Mouse (Mus musculus): Measurements from ENCODE around the gene Nek7. TPM values are rescaled to one million over a fixed set of nuclear protein-coding genes. Genes with fewer than 3 reads are reported as not detected.

The Nek7 gene
- total and polyA plus RNA-seq, 3 experiments, result 29.1 to 75.1 (median 63.7) TPM

GRCm38 (mm10) chr1:138449476-138449851 is 170.5 kb downstream of the Nek7 start:
- no peak overlapping the region for H3K4me3 ChIP-seq (replicated peaks in 1 of 3; ENCODE audit: low read depth in 2 of 3, low read length in 2 of 3, poor library complexity in 1 of 3)
- no peaks in the 10 kb centered on the region for H3K27me3 ChIP-seq (replicated peaks)
- no peak overlapping the region for H3K4me2 ChIP-seq (ENCODE audit: insufficient read depth, low read depth, poor library complexity, severe bottlenecking)
- dilution Hi-C loops (cut with MboI; ENCODE audit: extremely low pct_ligation_motif_present, extremely low pct_unique_long_range_greater_than_20kb, low sequenced_read_pairs) (no loop called here), in situ Hi-C loops (cut with MboI; ENCODE audit: low pct_ligation_motif_present, low pct_unique_long_range_greater_than_20kb, low sequenced_read_pairs) (no loop called here)
- no peaks in the 10 kb centered on the region for H3K4me1 ChIP-seq (ENCODE audit: control insufficient read depth in 1 of 2, insufficient read depth in 2 of 2)
- TF ChIP-seq MAX (IDR thresholded peaks at IDR 0.05; ENCODE audit: low read length) (no peak), ZNF384 (IDR thresholded peaks at IDR 0.05; ENCODE audit: low read depth, low read length) (no peak), MAZ (IDR thresholded peaks at IDR 0.05; ENCODE audit: low read depth, low read length) (no peak), NELFE (IDR thresholded peaks at IDR 0.05; ENCODE audit: low read depth, low read length) (no peak), CTCF (conservative IDR thresholded peaks at IDR 0.05 in 1 of 2, IDR thresholded peaks at IDR 0.05 in 1 of 2; ENCODE audit: low read depth in 2 of 2, low read length in 2 of 2) (no peak), MAFK (IDR thresholded peaks at IDR 0.05; ENCODE audit: insufficient replicate concordance, low read length) (no peak), PAX5 (IDR thresholded peaks at IDR 0.05; ENCODE audit: low read length) (no peak), RAD21 (IDR thresholded peaks at IDR 0.05; ENCODE audit: low read depth, low read length) (no peak), GABPA (IDR thresholded peaks at IDR 0.05; ENCODE audit: insufficient replicate concordance, low read depth, low read length) (no peak), BHLHE40 (IDR thresholded peaks at IDR 0.05; ENCODE audit: low read depth, low read length) (no peak), CHD1 (IDR thresholded peaks at IDR 0.05; ENCODE audit: low read depth, low read length) (no peak), SIN3A (IDR thresholded peaks at IDR 0.05; ENCODE audit: low read length) (no peak), MYC (IDR thresholded peaks at IDR 0.05; ENCODE audit: low read depth, low read length) (no peak), MEF2A (IDR thresholded peaks at IDR 0.05; ENCODE audit: borderline replicate concordance, low read depth, low read length) (no peak), E2F4 (IDR thresholded peaks at IDR 0.05; ENCODE audit: insufficient replicate concordance, low read depth, low read length) (no peak), IRF4 (IDR thresholded peaks at IDR 0.05; ENCODE audit: low read depth, low read length) (no peak), MXI1 (IDR thresholded peaks at IDR 0.05; ENCODE audit: low read depth, low read length) (no peak), RCOR1 (conservative IDR thresholded peaks at IDR 0.05; ENCODE audit: low read depth, low read length) (no peak)
- DNase-seq (ENCODE audit: extremely low read depth), result no peak
- no peak overlapping the region for H3K27ac ChIP-seq (ENCODE audit: insufficient read depth, low read depth)
- no peaks in the 10 kb centered on the region for H3K79me2 ChIP-seq (replicated peaks; ENCODE audit: control insufficient read depth, extremely low read depth, insufficient read depth, poor library complexity, severe bottlenecking)
- H3K9ac ChIP-seq (ENCODE audit: insufficient read depth, low read depth), result no peak overlapping the region
- H3K9me3 ChIP-seq (replicated peaks; ENCODE audit: low read length), result no peaks in the 10 kb centered on the region
- H3K36me3 ChIP-seq (replicated peaks in 1 of 2; ENCODE audit: control insufficient read depth in 1 of 2, insufficient read depth in 1 of 2, low read length in 1 of 2), result no peaks in the 10 kb centered on the region

- TF ChIP-seq MAZ (IDR thresholded peaks at IDR 0.05; ENCODE audit: low read depth, low read length), result no peak
- TF ChIP-seq MYC (IDR thresholded peaks at IDR 0.05; ENCODE audit: low read depth, low read length), result no peak
- no peak for TF ChIP-seq HCFC1 (IDR thresholded peaks at IDR 0.05; ENCODE audit: low read depth, low read length)
- no peak for TF ChIP-seq JUN (IDR thresholded peaks at IDR 0.05; ENCODE audit: insufficient read depth, low read depth, low read length)
- TF ChIP-seq CHD2 (IDR thresholded peaks at IDR 0.05; ENCODE audit: low read length), result no peak
- no peak for TF ChIP-seq MXI1 (IDR thresholded peaks at IDR 0.05; ENCODE audit: low read depth, low read length)
- no peak for TF ChIP-seq USF1 (IDR thresholded peaks at IDR 0.05; ENCODE audit: low read depth, low read length)
- TF ChIP-seq PAX5 (IDR thresholded peaks at IDR 0.05; ENCODE audit: low read length), result no peak
- no peak for TF ChIP-seq ZMIZ1 (IDR thresholded peaks at IDR 0.05; ENCODE audit: low read depth, low read length)
- TF ChIP-seq USF2 (conservative IDR thresholded peaks at IDR 0.05; ENCODE audit: low read depth, low read length), result no peak
- no peak for TF ChIP-seq TBP (conservative IDR thresholded peaks at IDR 0.05; ENCODE audit: low read depth, low read length)
- TF ChIP-seq UBTF (IDR thresholded peaks at IDR 0.05; ENCODE audit: low read depth, low read length), result no peak
- no peak for TF ChIP-seq CHD1 (IDR thresholded peaks at IDR 0.05; ENCODE audit: low read depth, low read length)
- Histone ChIP-seq H3K79me2 (replicated peaks; ENCODE audit: control insufficient read depth, extremely low read depth, insufficient read depth, poor library complexity, severe bottlenecking) (no peaks in the 10 kb centered on the region), H3K9ac (ENCODE audit: insufficient read depth, low read depth) (no peak overlapping the region), H3K27me3 (replicated peaks) (no peaks in the 10 kb centered on the region), H3K27ac (ENCODE audit: insufficient read depth, low read depth) (no peak overlapping the region), H3K4me3 (replicated peaks in 1 of 3; ENCODE audit: low read depth in 2 of 3, low read length in 2 of 3, poor library complexity in 1 of 3) (no peak overlapping the region), H3K4me1 (ENCODE audit: control insufficient read depth in 1 of 2, insufficient read depth in 2 of 2) (no peaks in the 10 kb centered on the region), H3K4me2 (ENCODE audit: insufficient read depth, low read depth, poor library complexity, severe bottlenecking) (no peak overlapping the region), H3K9me3 (replicated peaks; ENCODE audit: low read length) (no peaks in the 10 kb centered on the region), H3K36me3 (replicated peaks in 1 of 2; ENCODE audit: control insufficient read depth in 1 of 2, insufficient read depth in 1 of 2, low read length in 1 of 2) (no peaks in the 10 kb centered on the region)
- no peak for DNase-seq (ENCODE audit: extremely low read depth)
- dilution Hi-C loops (cut with MboI; ENCODE audit: extremely low pct_ligation_motif_present, extremely low pct_unique_long_range_greater_than_20kb, low sequenced_read_pairs) (no loop called here), in situ Hi-C loops (cut with MboI; ENCODE audit: low pct_ligation_motif_present, low pct_unique_long_range_greater_than_20kb, low sequenced_read_pairs) (no loop called here)
Measured at GRCm38 (mm10) chr1:138448635-138449475, 171.1 kb downstream of the Nek7 start.

All from CH12.LX (cell line).